Mouse (Mus musculus) spleen, adult 2 months (tissue): ENCODE measurements around the gene Uhrf2.

ENCODE experiments used
- CTCF ChIP-seq: fragments of 200-500 bp; IDR thresholded peaks from 2 replicates; pipeline ENCODE4 v1.5.1; 2011; ENCODE audit warnings: mild to moderate bottlenecking, inconsistent platforms; ENCODE audit not compliant: insufficient read depth, insufficient read length, insufficient replicate concordance; ENCODE audit errors: extremely low read depth
- POLR2A ChIP-seq: fragments of 200-500 bp; IDR thresholded peaks from 2 replicates; pipeline ENCODE4 v1.6.1; 2011; ENCODE audit warnings: low read depth, low read length, inconsistent platforms

DNA sequence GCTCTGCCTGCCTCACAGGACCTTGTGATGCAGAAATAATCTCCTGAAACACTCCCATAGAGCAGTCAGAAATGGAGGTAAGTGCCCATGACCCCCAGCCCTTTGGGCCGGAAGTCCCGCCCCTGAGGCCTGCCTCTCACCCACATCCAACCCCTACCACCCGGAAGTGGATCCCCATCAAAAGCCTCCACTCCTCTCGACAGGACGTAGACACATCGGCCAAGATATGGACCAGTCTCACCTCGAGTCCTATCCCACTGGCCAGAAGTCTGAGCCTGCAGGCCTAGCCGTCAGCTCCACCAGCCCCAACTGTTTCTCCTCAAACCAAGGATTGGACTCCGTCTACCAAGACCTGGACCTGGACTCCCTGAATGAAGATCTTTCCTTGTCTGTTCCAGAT lies 26.7 kb upstream of the Uhrf2 start, which contains the start of gene Trpd52l3:
- TF ChIP-seq POLR2A (no peak), CTCF (no peak)
